Mouse (Mus musculus) embryo, embryonic 10.5 days (tissue): ENCODE measurements around the gene Kifc1.
"Not testable (repeated sequence)": the region's sequence is repeated elsewhere in the genome, so short reads cannot be mapped to it uniquely, and the experiment has no call there.

ENCODE experiments used
- DNase-seq: peaks from one replicate; pipeline ENCODE4 v3.0.0-alpha.2; 2015; ENCODE audit warnings: low spot score

Kifc1 gene

GRCm38 (mm10) chr17:33901653-33902052, 11.2 kb upstream of the Kifc1 start:
- DNase-seq, result no peak

- DNase-seq, result no peak
Measured at GRCm38 (mm10) chr17:33900989-33901314, 10.5 kb upstream of the Kifc1 start.

- no peak for DNase-seq
Measured at GRCm38 (mm10) chr17:33900281-33900988, 10.0 kb upstream of the Kifc1 start.

- DNase-seq, result no peak
Measured at GRCm38 (mm10) chr17:33899642-33900041, 9.2 kb upstream of the Kifc1 start.

- DNase-seq, result not testable (repeated sequence)
Measured at GRCm38 (mm10) chr17:33898193-33898592, 7.7 kb upstream of the Kifc1 start.

GRCm38 (mm10) chr17:33897114-33897794, 6.8 kb upstream of the Kifc1 start:
- DNase-seq, result peak; percentile 89

- not testable (repeated sequence) for DNase-seq
Measured at GRCm38 (mm10) chr17:33893011-33893410, 2.5 kb upstream of the Kifc1 start.

- no peak for DNase-seq
Measured at GRCm38 (mm10) chr17:33892429-33892828, 2.0 kb upstream of the Kifc1 start.

GRCm38 (mm10) chr17:33891892-33892291, 1.4 kb upstream of the Kifc1 start:
- not testable (repeated sequence) for DNase-seq

- DNase-seq, result no peak
Measured at GRCm38 (mm10) chr17:33891357-33891756, 896 bp upstream of the Kifc1 start.

- DNase-seq, result peak; percentile 31
Measured at GRCm38 (mm10) chr17:33889941-33890532, 424 bp downstream of the Kifc1 start.

GRCm38 (mm10) chr17:33888230-33888629, 2.2 kb downstream of the Kifc1 start:
- not testable (repeated sequence) for DNase-seq

- not testable (repeated sequence) for DNase-seq
Measured at GRCm38 (mm10) chr17:33887802-33888201, 2.7 kb downstream of the Kifc1 start.

GRCm38 (mm10) chr17:33884320-33884719, 6.1 kb downstream of the Kifc1 start:
- DNase-seq, result not testable (repeated sequence)

- DNase-seq, result peak; percentile 42
Measured at GRCm38 (mm10) chr17:33875797-33876196, 14.7 kb downstream of the Kifc1 start.

- no peak for DNase-seq
Measured at GRCm38 (mm10) chr17:33874411-33874810, 16.1 kb downstream of the Kifc1 start.

- not testable (repeated sequence) for DNase-seq
Measured at GRCm38 (mm10) chr17:33873537-33873936, 16.9 kb downstream of the Kifc1 start, which contains the start of gene Gm7029. Gene Gm7029, plus strand, starts transcription at chr17:33873837.

GRCm38 (mm10) chr17:33865330-33866030, 25.0 kb downstream of the Kifc1 start:
- peak; percentile 68 for DNase-seq

- DNase-seq, result no peak
Measured at GRCm38 (mm10) chr17:33857816-33858215, 32.6 kb downstream of the Kifc1 start.

GRCm38 (mm10) chr17:33851331-33851730, 39.1 kb downstream of the Kifc1 start:
- no peak for DNase-seq

- no peak for DNase-seq
Measured at GRCm38 (mm10) chr17:33848139-33848538, 42.3 kb downstream of the Kifc1 start.

GRCm38 (mm10) chr17:33844196-33844595, 46.3 kb downstream of the Kifc1 start:
- no peak for DNase-seq
